Mouse (Mus musculus): ENCODE data around the gene Dhx29.
"Not testable (repeated sequence)": the region's sequence is repeated elsewhere in the genome, so short reads cannot be mapped to it uniquely, and the experiment has no call there.

The Dhx29 gene

GRCm38 (mm10) chr13:112986451-112986950 lies 59.2 kb downstream of the Dhx29 start:
- DNase-seq (ENCODE audit: low read depth, low spot score) = no peak

- peak; percentile 87 for DNase-seq (ENCODE audit: low read depth, low spot score)
These were observed 60.3 kb downstream of the Dhx29 start, which contains the start of gene Ccno for GRCm38 (mm10) chr13:112987532-112987943. TSS of gene Ccno (plus strand) at chr13:112987802.

DNA sequence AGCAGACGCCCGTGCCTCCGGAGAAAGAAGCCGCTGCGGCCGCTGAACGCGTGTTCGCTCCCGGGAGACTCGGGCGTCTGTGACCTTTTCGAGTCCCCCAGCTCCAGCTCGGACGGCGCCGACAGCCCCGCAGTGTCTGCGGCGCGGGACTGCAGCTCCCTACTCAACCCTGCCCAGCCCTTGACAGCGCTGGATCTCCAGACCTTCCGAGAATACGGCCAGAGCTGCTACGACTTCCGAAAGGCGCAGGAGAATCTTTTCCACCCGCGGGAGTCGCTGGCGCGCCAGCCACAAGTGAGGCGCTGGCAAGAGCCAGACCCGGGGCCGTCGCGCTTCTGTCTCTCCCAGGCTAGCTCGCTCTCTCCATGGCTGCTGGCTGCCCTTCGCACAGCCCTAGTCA lies 60.7 kb downstream of the Dhx29 start:
- no peak for DNase-seq (ENCODE audit: low read depth, low spot score)

DNA sequence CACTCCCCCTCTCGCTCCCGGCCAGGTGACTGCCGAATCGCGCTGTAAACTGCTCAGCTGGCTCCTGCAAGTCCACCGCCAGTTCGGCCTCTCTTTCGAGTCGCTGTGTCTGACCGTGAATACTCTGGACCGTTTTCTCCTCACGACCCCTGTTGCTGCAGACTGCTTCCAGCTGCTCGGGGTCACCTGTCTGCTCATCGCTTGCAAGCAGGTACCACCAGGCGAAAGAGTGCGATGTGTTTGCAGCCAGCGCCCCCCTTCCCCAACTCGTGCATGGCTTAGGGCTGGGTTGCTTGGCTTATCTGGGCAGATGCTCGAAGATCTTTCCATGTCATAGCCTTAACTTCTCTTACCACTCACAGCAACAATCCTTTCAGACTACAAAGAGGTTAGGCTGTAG lies 61.6 kb downstream of the Dhx29 start:
- DNase-seq (ENCODE audit: low read depth, low spot score) = no peak

DNA sequence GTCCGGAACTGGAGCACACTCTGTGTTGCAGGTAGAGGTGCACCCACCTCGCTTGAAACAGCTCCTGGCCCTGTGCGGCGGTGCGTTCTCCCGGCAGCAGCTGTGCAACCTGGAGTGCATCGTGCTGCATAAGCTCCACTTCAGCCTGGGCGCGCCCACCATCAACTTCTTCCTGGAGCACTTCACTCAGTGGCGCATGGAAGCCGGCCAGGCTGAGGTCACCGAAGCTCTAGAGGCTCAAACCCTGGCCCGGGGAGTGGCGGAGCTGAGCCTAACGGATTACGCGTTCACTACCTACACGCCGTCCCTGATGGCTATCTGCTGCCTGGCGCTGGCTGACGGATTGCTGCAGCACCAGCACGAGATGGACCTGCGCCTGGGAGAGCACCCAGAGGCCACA lies 62.3 kb downstream of the Dhx29 start:
- no peak for DNase-seq (ENCODE audit: low read depth, low spot score)

GRCm38 (mm10) chr13:112990346-112990745 lies 63.1 kb downstream of the Dhx29 start:
- no peak for DNase-seq (ENCODE audit: low read depth, low spot score)

- DNase-seq (ENCODE audit: low read depth, low spot score) = no peak
These were observed 66.4 kb downstream of the Dhx29 start, which contains the start of gene Mcidas for GRCm38 (mm10) chr13:112993531-112994152. TSS of gene Mcidas (plus strand) at chr13:112993845.

DNA sequence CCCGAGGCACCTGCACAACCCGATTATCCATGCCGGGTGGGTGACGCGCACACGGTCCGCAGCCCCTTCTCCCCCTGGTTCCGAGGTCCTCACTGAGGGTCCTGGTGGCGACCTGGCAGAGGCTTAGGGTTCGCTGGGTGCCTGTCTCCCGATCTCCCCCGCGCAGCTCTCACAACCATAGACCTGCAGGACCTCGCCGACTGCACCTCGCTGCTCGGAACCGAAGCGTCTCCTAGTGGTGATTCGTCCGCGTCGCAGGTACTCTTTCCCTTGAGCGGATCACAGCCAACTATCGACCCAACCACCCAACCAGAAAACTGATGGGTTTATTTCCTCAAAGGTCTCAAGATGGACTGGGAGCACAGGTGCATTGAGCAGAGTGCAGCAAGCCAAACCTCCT lies 66.9 kb downstream of the Dhx29 start:
- peak; percentile 53 for DNase-seq (ENCODE audit: low read depth, low spot score)

DNA sequence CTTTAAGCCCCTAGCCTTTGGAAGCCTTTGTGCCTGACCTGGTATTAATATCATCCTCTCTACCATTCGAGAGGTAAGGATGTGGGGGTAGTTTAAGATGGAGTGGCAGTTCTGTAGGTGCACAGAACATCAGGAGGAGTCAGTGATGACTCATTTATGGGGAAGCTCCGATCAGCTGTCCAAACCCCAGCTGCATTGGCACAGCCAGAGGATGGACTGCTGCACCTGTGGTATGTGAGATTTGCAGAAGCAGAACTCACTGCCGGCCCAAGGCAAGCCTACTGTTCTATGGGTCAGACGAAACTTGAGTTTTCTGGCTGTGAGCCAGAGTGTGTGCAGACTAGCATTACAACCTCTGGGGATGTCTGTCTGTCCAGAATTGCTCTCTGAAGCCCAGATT lies 69.2 kb downstream of the Dhx29 start:
- no peak for DNase-seq (ENCODE audit: low read depth, low spot score)

- DNase-seq (ENCODE audit: low read depth, low spot score) = no peak
These were observed 70.1 kb downstream of the Dhx29 start for GRCm38 (mm10) chr13:112997369-112997768.

- DNase-seq (ENCODE audit: low read depth, low spot score) = no peak
These were observed 71.4 kb downstream of the Dhx29 start for GRCm38 (mm10) chr13:112998427-112999201.

DNA sequence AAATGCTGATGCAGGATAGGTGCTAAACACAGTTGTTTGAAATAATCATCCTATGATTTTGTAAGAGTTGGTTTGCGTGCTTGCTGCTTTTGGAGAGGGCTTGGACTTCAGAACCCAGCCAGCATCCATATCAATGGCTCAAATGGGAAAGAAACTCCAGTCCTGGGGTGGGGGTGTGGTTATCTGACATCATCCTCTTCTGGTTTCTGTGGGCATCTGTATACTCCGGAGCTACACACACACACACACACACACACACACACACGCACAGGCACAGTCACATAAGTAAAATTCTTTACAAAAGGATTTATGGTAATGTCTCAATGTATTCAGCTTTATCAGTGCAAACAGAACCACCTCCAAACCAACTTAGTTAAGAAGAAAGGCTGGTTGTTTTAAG lies 72.8 kb downstream of the Dhx29 start:
- no peak for DNase-seq (ENCODE audit: low read depth, low spot score)

DNA sequence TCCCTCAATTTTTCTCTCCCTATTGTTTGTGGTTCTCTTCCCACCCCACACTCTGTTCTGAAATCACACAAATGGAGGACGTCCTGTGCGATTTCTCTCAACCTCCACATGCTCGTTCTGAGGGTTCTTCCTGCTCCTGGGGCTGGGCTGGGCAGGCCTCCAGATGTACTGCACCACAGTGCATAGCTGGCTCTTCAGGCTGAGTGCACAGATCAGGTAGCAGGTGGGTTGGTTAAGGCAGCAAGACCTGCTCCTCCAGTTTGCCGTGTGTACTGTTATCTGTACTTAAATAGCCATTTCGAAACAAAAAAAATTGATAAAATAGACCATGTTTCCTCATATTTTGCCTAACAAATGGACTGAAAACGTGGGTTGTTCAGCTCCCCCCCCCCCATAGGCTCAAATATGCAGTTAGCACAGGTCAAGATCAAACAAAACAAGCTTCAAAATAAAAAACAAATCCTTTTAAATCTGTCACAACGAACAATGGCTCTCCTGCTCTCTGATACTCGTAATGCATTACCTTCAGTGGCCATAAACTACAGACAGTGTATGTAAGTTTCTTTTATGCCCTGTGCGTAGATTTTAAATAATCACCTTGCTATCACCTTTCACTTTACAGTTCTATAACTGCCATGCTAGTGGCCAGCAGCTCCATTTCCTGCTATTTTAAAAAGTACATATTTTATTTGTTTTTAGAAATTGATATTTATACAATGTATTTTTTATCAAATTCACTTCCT lies 73.5 kb downstream of the Dhx29 start:
- no peak for DNase-seq (ENCODE audit: low read depth, low spot score)

DNA sequence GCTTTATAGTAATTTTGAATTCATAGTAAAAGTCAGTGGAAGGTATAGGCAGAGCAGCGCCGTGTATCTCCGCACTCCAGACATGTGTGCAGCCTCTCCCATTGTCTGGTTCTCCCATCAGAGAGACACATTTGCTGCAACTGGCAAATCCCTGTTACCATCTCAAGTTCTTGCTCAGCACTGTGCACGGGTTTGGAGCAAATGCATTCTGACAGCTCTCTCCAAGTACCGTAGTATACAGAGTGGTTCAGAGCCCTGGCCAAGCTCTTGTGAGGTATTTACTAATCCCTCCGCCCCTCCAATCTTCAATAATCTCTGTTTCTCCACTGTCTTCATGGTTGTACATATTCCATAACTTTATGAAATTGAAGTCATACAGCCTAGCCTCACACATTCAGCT lies 85.4 kb downstream of the Dhx29 start:
- no peak for DNase-seq (ENCODE audit: low read depth, low spot score)

- DNase-seq (ENCODE audit: low read depth, low spot score) = not testable (repeated sequence)
These were observed 86.1 kb downstream of the Dhx29 start for GRCm38 (mm10) chr13:113013174-113013953.

Measured in retina, postnatal 7 days (tissue).